Mouse (Mus musculus) left cerebral cortex, adult 6 months (tissue): ENCODE results near the gene Spdl1. TPM values are rescaled to one million over a fixed set of nuclear protein-coding genes. Genes with fewer than 3 reads are reported as not detected.

Experiments used
- long read RNA-seq, 2 experiments: library from polyadenylated mRNA; unstranded; transcript quantifications; one replicate each; pipeline ENCODE4 v2.0.0; 2019 to 2020
- polyA plus RNA-seq: library from polyadenylated mRNA; unstranded; fragments of <200 nt; fragmentation: Nextera tagmentation; gene quantifications from 2 replicates; pipeline ENCODE4 v1.2.3, GENCODE M21; 2021

Spdl1 gene
- 0.18 and 0.28 TPM in 2 replicates for polyA plus RNA-seq
- long read RNA-seq, experiment 1, result 0 reads
- long read RNA-seq, experiment 2, partial matches to known transcripts, result 1 of 1 reads
- long read RNA-seq, experiment 2, other reads (novel, unspliced or antisense), result 0 of 1 reads

DNA sequence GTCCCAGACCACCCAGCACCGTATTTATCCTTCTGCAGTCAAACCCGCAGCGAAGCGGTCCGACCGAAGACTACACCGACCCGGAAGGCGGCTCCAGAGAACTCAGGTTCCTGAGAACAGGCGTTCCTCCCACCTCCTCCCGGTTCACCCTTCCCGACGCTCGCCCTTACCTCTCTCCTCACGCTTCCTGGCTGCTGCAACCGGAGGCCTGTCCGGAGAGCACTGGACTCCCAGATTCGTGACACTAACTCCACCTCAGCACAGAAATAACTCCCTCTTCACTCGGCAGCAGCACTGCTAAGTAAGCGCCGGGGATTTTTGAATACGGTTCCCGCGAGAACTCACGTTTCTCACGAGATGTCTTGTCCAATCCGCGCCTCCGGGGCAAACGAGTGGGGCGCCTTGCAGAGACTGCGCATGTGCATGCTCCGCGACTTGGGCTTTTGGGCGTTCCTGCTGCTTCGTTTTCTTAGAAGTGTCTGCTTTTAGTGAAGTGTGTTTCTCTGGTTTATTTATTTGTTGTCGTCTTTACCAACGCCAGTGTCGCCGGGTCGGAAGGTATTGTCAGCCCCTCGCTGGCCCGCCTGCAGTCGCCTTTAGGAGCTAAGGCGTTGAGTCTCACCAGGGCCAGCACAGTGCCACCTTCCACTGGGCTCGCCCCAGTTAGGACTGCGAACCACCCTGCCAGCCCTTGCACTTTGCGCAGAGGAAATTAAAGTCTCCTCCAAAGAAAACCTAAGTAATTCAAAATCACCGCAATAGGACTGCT lies at the start of gene Spdl1:
Gene Spdl1, minus strand, starts transcription at position 324 of the 769 bp plus-strand sequence.

DNA sequence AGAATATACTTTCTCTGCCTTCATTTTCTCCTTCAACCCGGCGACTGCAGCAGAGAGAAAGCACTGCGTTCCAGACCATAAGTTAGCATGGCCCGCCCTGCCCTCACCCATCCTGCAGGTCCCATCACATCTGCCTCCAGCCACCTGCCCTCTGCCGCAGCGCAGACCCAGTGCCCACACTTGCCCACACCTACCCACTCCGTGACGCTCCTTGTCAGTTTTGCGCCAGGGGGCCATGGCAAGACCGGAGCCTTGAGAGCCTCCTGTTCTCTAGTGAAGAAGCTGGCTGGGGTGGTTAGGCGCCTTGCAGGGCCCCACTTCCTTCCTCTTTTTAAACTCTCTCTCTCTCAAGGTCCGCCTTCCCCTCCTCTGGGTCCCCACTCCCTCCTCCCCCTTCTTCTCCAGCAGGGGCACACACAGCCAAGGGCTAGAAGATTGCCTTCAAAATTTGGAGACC lies 49.8 kb downstream of the Spdl1 start, which contains the start of gene Dock2:
Gene Dock2, minus strand, starts transcription at position 306 of the 457 bp plus-strand sequence.

Other genes with a start within 250 kb of the Spdl1 start
- gene Dock2, start 49.7 kb downstream of the Spdl1 start, polyA plus RNA-seq, result 0.47 and 0.49 TPM in 2 replicates